Mouse (Mus musculus): ENCODE measurements around the gene Gje1.

DNA sequence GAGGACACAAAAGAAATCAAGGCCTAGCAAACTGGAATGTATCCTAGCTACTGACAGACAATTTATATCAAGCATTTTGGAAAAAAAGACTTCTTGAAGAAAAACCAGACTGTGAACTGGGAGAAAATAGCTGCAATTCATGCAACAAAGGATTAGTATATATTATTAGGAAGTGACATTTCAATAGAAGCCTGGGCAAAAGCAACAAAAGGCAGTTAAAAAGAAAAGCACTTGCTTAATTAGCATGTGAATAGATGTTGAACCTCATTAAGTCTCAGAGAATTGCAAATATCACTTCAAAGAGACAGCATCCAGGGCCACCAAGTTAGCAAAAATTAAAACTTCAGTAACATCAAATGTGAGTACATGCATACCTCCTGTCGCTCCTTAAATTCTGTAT, 14.8 kb downstream of the Gje1 start:
- TF ChIP-seq GATA1 (IDR thresholded peaks at IDR 0.05; ENCODE audit: low read length) (no peak), TAL1 (IDR thresholded peaks at IDR 0.05; ENCODE audit: low read length) (no peak)

Data from erythroblast, embryonic 14.5 days (primary cell).